Mouse (Mus musculus) ES-E14 (cell line): ENCODE results near the gene H2afj. TPM values are rescaled to one million over a fixed set of nuclear protein-coding genes. Genes with fewer than 3 reads are reported as not detected.
A peak's percentile ranks its signal among the peaks of the same experiment; 100 is the strongest.

Source experiments
- DNase-seq: peaks from one replicate; pipeline ENCODE4 v3.0.0-alpha.2; 2013; ENCODE audit warnings: low read depth, low spot score
- H3K27ac ChIP-seq: 2 replicates; pipeline ENCODE4 v1.5.1; 2012; ENCODE audit warnings: low read depth, mild to moderate bottlenecking, low read length, moderate library complexity, mixed read lengths; ENCODE audit not compliant: poor library complexity, insufficient read depth, severe bottlenecking
- H3K36me3 ChIP-seq: 2 replicates; pipeline ENCODE4 v1.6.1; 2012; ENCODE audit warnings: mild to moderate bottlenecking, low read length, moderate library complexity, mixed read lengths; ENCODE audit not compliant: control insufficient read depth, poor library complexity, insufficient read depth, severe bottlenecking
- H3K4me1 ChIP-seq, 2 experiments: fragments of 150-350 bp in 1 of 2; sonication (generic) in 1 of 2; 2 replicates each; pipeline ENCODE4 v1.6.1; 2012; ENCODE audit warnings: low read length in 2 of 2, mild to moderate bottlenecking in 1 of 2, mixed read lengths in 1 of 2; ENCODE audit not compliant: control insufficient read depth in 2 of 2, insufficient read depth in 2 of 2, poor library complexity in 1 of 2
- H3K4me3 ChIP-seq, 2 experiments: fragments of 150-350 bp in 1 of 2; sonication (generic) in 1 of 2; 2 replicates each; pipeline ENCODE4 v1.5.1; 2012; ENCODE audit warnings: low read length in 2 of 2, low read depth in 1 of 2, mild to moderate bottlenecking in 1 of 2, mixed read lengths in 1 of 2; ENCODE audit not compliant: insufficient read depth in 1 of 2, poor library complexity in 1 of 2, severe bottlenecking in 1 of 2
- H3K9ac ChIP-seq: 2 replicates; pipeline ENCODE4 v1.6.1; 2012; ENCODE audit warnings: low read depth, mild to moderate bottlenecking, low read length, mixed read lengths; ENCODE audit not compliant: poor library complexity, insufficient read depth, severe bottlenecking
- H3K9me3 ChIP-seq: fragments of 150-350 bp; sonication (generic); 2 replicates; pipeline ENCODE4 v1.6.1; 2012; ENCODE audit warnings: low read depth, mild to moderate bottlenecking, low read length; ENCODE audit not compliant: control insufficient read depth, insufficient read depth
- CHD2 ChIP-seq: IDR thresholded peaks from 2 replicates; pipeline ENCODE4 v1.6.1; 2014; ENCODE audit warnings: mild to moderate bottlenecking, low read depth, low read length, inconsistent platforms
- HCFC1 ChIP-seq: IDR thresholded peaks from 2 replicates; pipeline ENCODE4 v1.6.1; 2012; ENCODE audit warnings: low read length, inconsistent platforms, borderline replicate concordance; ENCODE audit not compliant: insufficient read depth
- MAFK ChIP-seq: IDR thresholded peaks from 2 replicates; pipeline ENCODE4 v1.6.1; 2014; ENCODE audit warnings: mild to moderate bottlenecking, low read depth, low read length, inconsistent platforms; ENCODE audit not compliant: insufficient read depth
- ZC3H11A ChIP-seq: IDR thresholded peaks from 2 replicates; pipeline ENCODE4 v1.6.1; 2012; ENCODE audit warnings: low read depth, mild to moderate bottlenecking, inconsistent platforms, low read length, borderline replicate concordance
- ZNF384 ChIP-seq: IDR thresholded peaks from 2 replicates; pipeline ENCODE4 v1.6.1; 2012; ENCODE audit warnings: low read depth, low read length, inconsistent platforms
- in situ Hi-C, 2 experiments: fragments of 600-800 bp; cut with MboI; formaldehyde crosslinking; loops; one replicate each; pipeline ENCODE4 v1.15.1; 2025; ENCODE audit warnings: low sequenced_read_pairs in 2 of 2, inconsistent platforms in 1 of 2; ENCODE audit not compliant: unreplicated experiment in 2 of 2
- total RNA-seq: library from RNA; depleted of rRNA; stranded (reverse); fragments of 300-350 nt; gene quantifications from 2 replicates; pipeline ENCODE4 v1.2.3, GENCODE M21; 2012

Gene H2afj
- total RNA-seq, 1 experiment = 185 TPM

DNA sequence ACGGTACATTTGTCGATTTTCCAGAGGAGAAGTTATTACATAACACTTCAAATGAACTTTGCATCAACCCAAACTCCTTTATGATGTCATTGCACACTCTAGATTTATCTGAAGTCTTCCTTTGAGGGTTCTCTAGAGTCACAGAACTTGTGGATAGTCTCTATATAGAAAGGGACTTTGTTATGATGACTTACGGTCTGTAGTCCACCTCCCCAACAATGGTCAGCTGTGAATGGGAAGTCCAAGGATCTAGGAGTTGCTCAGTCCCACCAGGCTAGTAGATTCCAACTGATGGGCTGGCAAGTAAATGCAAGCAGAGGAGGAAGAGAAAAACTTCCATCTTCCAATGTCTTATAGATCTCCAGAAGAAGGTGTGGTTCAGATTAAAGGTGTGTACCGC lies 20.6 kb downstream of the H2afj start:
- no peak for DNase-seq
- in situ Hi-C loops = no loop called here
- H3K9me3 ChIP-seq = no peaks in the 10 kb centered on the region
- H3K4me3 ChIP-seq = peak overlapping the region; percentile 78 to 86
- no peak for TF ChIP-seq ZC3H11A
- TF ChIP-seq HCFC1 = no peak
- TF ChIP-seq CHD2 = no peak
- TF ChIP-seq ZNF384 = no peak
- no peak for TF ChIP-seq MAFK
- peaks cover 0 to 3% of the 10 kb centered on the region in 2 experiments; a peak in 2 of 4 replicates for H3K4me1 ChIP-seq
- peak overlapping the region; percentile 38; the same call in 1 of the 2 replicates for H3K27ac ChIP-seq
- peak overlapping the region; percentile 84; the same call in 1 of the 2 replicates for H3K9ac ChIP-seq
- H3K36me3 ChIP-seq = peaks cover 6% of the 10 kb centered on the region

DNA sequence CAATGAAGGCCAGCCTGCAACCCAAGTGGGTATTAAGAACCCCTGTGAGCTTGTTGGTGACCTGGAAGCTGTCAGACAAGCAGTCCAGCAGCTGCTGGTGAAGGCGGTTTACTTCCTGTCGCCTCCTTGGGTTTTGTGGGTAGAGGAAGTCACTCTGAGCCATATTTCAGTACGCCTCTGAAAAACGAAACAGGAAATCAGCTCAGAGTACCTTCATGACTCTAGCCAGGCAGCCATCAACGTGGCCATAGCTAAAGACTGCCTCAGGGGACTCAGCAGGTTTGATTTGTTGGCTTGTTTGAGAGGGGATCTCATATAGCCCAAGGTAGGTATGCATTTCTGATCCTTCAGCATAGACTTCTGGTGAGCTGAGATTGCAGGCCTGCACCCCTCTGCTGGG lies 23.7 kb downstream of the H2afj start:
- Histone ChIP-seq H3K27ac (no peak overlapping the region), H3K36me3 (no peaks in the 10 kb centered on the region)
- no peak for DNase-seq

DNA sequence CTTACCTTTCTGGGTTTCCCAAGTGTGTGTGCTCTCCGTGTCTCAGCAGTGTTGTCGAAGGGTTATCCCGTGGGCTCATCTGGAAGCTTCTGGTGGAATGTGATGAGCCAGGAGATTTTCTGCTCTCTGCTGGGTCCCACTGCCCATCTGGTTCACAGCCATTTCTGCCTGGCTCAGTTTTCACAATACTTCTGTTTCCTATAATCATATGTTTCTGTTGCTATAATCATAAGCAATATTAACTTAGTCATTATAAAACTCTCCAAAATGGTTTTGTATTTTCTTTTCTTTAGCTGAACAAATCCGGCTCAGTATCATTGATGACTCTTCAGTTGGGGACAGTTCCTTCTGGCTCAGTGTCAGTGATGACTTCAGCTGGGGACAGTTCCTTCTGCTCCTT lies 27.3 kb downstream of the H2afj start, which contains the start of gene Smco3:
Smco3 (minus strand) TSS at position 101 of the 400 bp plus-strand sequence.
- Histone ChIP-seq H3K36me3 (no peaks in the 10 kb centered on the region), H3K9ac (no peak within 1 kb of the TSS), H3K4me1 (no peaks in the 10 kb centered on the region), H3K9me3 (no peaks in the 10 kb centered on the region), H3K4me3 (no peak within 1 kb of the TSS), H3K27ac (no peak within 1 kb of the TSS)
- in situ Hi-C loops = no loop called here
- TF ChIP-seq ZNF384 (no peak), CHD2 (no peak), HCFC1 (no peak), MAFK (no peak), ZC3H11A (no peak)
- no peak for DNase-seq

More for the DNA sequence above, 23.7 kb downstream of the H2afj start:
- H3K4me3 ChIP-seq = no peak overlapping the region
- in situ Hi-C loops = no loop called here
- no peak for TF ChIP-seq ZC3H11A
- no peak for TF ChIP-seq MAFK
- no peak for TF ChIP-seq CHD2
- TF ChIP-seq HCFC1 = no peak
- H3K9me3 ChIP-seq = no peaks in the 10 kb centered on the region
- H3K9ac ChIP-seq = no peak overlapping the region
- H3K4me1 ChIP-seq = no peaks in the 10 kb centered on the region; a peak in 1 of 4 replicates

DNA sequence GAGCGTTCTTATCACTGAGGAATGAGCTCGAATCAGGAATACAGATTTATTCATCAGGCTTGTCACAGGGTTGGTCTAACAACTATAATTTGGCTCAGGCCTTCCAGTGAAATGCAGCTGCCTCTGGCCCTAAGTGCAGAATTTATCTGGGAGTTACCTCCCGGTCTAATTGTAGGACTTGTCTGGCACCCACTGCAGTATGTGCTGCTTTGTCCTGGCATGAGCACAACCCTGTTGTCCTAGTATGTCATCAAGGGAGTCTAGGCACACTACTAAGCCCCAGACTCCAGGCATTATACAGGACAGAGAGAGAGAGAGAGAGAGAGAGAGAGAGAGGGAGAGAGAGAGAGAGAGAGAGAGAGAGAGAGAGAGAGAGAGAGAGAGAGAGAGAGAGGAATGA lies 29.3 kb downstream of the H2afj start:
- in situ Hi-C loops = no loop called here
- TF ChIP-seq MAFK (no peak), ZC3H11A (no peak)
- Histone ChIP-seq H3K9me3 (no peaks in the 10 kb centered on the region), H3K9ac (no peak overlapping the region), H3K4me3 (no peak overlapping the region), H3K36me3 (no peaks in the 10 kb centered on the region), H3K27ac (no peak overlapping the region), H3K4me1 (no peaks in the 10 kb centered on the region)
- no peak for DNase-seq

GRCm38 (mm10) chr6:136844903-136845302 lies 36.9 kb downstream of the H2afj start:
- in situ Hi-C loops = no loop called here
- TF ChIP-seq HCFC1 (no peak), CHD2 (no peak), ZNF384 (no peak), MAFK (no peak), ZC3H11A (no peak)
- H3K36me3 ChIP-seq = no peaks in the 10 kb centered on the region
- peaks cover 0 to 3% of the 10 kb centered on the region in 2 experiments; a peak in 1 of 4 replicates for H3K4me1 ChIP-seq
- H3K4me3 ChIP-seq = no peak overlapping the region
- H3K9ac ChIP-seq = no peak overlapping the region
- DNase-seq = no peak
- no peak overlapping the region for H3K27ac ChIP-seq
- no peaks in the 10 kb centered on the region for H3K9me3 ChIP-seq
